8 mouse cellular contexts compared by ENCODE assay signal in genomic region chr5:123151077-123151476, GRCm38 (mm10). TPM values are rescaled to one million over a fixed set of nuclear protein-coding genes. Genes with fewer than 3 reads are reported as not detected.
DNase-seq lines count a peak whose midpoint lies in the region; ATAC-seq lines count a peak whose summit lies in the region.

No protein-coding gene starts in this region.

- 18% methylated on average over 7 of the region's 7 CpGs for whole genome bisulfite sequencing in kidney, embryonic 16.5 days
- 63% methylated on average over 7 of the region's 7 CpGs for WGBS in forebrain, embryonic 11.5 days
- WGBS in stomach, embryonic 16.5 days: 27% methylated on average over 7 of the region's 7 CpGs

- H3K36me3 ChIP-seq in kidney, embryonic 16.5 days (ENCODE audit: insufficient read depth, low read length): peaks cover 52% of the 10 kb centered on the region
- peaks cover 16% of the 10 kb centered on the region; the same call in 1 of the 2 replicates for H3K36me3 ChIP-seq in forebrain, embryonic 11.5 days (ENCODE audit: control insufficient read depth, insufficient read depth, low read length)
- H3K36me3 ChIP-seq in stomach, embryonic 16.5 days (ENCODE audit: control insufficient read depth, insufficient read depth, low read length): peaks cover 45% of the 10 kb centered on the region

- H3K9ac ChIP-seq in kidney, embryonic 16.5 days (replicated peaks; ENCODE audit: low read length): peak overlapping the region; percentile 40; the same call in 1 of the 2 replicates
- no peak overlapping the region for H3K9ac ChIP-seq in forebrain, embryonic 11.5 days (ENCODE audit: low read length)
- peak overlapping the region; percentile 63 for H3K9ac ChIP-seq in stomach, embryonic 16.5 days (ENCODE audit: low read length)

- H3K27me3 ChIP-seq in kidney, embryonic 16.5 days (ENCODE audit: insufficient read depth, low read length): no peaks in the 10 kb centered on the region
- no peaks in the 10 kb centered on the region for H3K27me3 ChIP-seq in forebrain, embryonic 11.5 days (ENCODE audit: control insufficient read depth, insufficient read depth, low read length)
- H3K27me3 ChIP-seq in stomach, embryonic 16.5 days (ENCODE audit: control insufficient read depth, insufficient read depth, low read length): no peaks in the 10 kb centered on the region

- H3K4me3 ChIP-seq in kidney, embryonic 16.5 days (ENCODE audit: low read length): peak overlapping the region; percentile 41
- H3K4me3 ChIP-seq in forebrain, embryonic 11.5 days (ENCODE audit: low read depth, low read length): no peak overlapping the region
- H3K4me3 ChIP-seq in stomach, embryonic 16.5 days (replicated peaks; ENCODE audit: low read length): peak overlapping the region; percentile 44

- DNase-seq in kidney, adult 9 months: no peak
- no peak for DNase-seq in forebrain, embryonic 11.5 days (ENCODE audit: low spot score)
- DNase-seq in embryo, embryonic 9.5 days (ENCODE audit: extremely low spot score): no peak
- no peak for DNase-seq in embryo, embryonic 10.5 days (ENCODE audit: low spot score)

- no peaks in the 10 kb centered on the region for H3K9me3 ChIP-seq in kidney, embryonic 16.5 days (ENCODE audit: low read length)
- no peaks in the 10 kb centered on the region for H3K9me3 ChIP-seq in forebrain, embryonic 11.5 days (ENCODE audit: control insufficient read depth, low read length)
- H3K9me3 ChIP-seq in stomach, embryonic 16.5 days (replicated peaks; ENCODE audit: control insufficient read depth, low read length): no peaks in the 10 kb centered on the region

- peak overlapping the region; percentile 60 for H3K4me2 ChIP-seq in kidney, embryonic 16.5 days (replicated peaks; ENCODE audit: low read depth, low read length)
- H3K4me2 ChIP-seq in forebrain, embryonic 11.5 days (ENCODE audit: low read depth, low read length, severe bottlenecking): no peak overlapping the region
- H3K4me2 ChIP-seq in stomach, embryonic 16.5 days (ENCODE audit: low read depth, low read length): peak overlapping the region; percentile 66

- peak; percentile 33 for ATAC-seq in kidney, embryonic 16.5 days (ENCODE audit: low FRiP score, low TSS enrichment)
- ATAC-seq in forebrain, embryonic 11.5 days (replicated peaks; ENCODE audit: low FRiP score): no peak
- peak; percentile 78 for ATAC-seq in inflammation-experienced regulatory T-cells, adult 6 months
- peak; percentile 79 for ATAC-seq in megakaryocyte, adult 5-6 weeks (ENCODE audit: poor library complexity, severe bottlenecking)
- peak; percentile 30; the same call in 1 of the 2 replicates for ATAC-seq in stomach, embryonic 16.5 days (ENCODE audit: insufficient read depth, low FRiP score)

- peak overlapping the region; percentile 49 for H3K27ac ChIP-seq in kidney, embryonic 16.5 days (ENCODE audit: low read length)
- 0 out of 2 replicates have a peak overlapping the region, but pooled peaks have one; percentile 12 for H3K27ac ChIP-seq in forebrain, embryonic 11.5 days (ENCODE audit: low read depth, low read length)
- peak overlapping the region; percentile 67 for H3K27ac ChIP-seq in stomach, embryonic 16.5 days (ENCODE audit: low read length)

- H3K4me1 ChIP-seq in kidney, embryonic 16.5 days (ENCODE audit: insufficient read depth, low read length): peaks cover 29% of the 10 kb centered on the region
- peaks cover 12% of the 10 kb centered on the region for H3K4me1 ChIP-seq in forebrain, embryonic 11.5 days (replicated peaks; ENCODE audit: control insufficient read depth, insufficient read depth, low read length)
- H3K4me1 ChIP-seq in stomach, embryonic 16.5 days (ENCODE audit: control insufficient read depth, insufficient read depth, low read length): peaks cover 32% of the 10 kb centered on the region

RNA-seq across cellular contexts. Expression of gene Setd1b, which starts 9.1 kb away (rescaled TPM):
- polyA plus RNA-seq in kidney, embryonic 16.5 days (2015; fragmentation: Nextera tagmentation; extraction: Ambion mirVana): 8.4 and 11.0 TPM in 2 replicates
- polyA plus RNA-seq in forebrain, embryonic 11.5 days (2014; fragmentation: Nextera tagmentation; extraction: Ambion mirVana): 13.9 and 15.0 TPM in 2 replicates
- 10 to 100 TPM; 13.0 to 17.7 (median 16.0) TPM for polyA plus RNA-seq in inflammation-experienced regulatory T-cells, adult 6 months (2017; shearing (Covaris generic))
- 40.4 and 44.9 TPM in 2 replicates for total RNA-seq in megakaryocyte, adult 5-6 weeks (2015)
- 4.1 and 8.7 TPM in 2 replicates for total RNA-seq in megakaryocyte, adult 5-6 weeks (2017)
- 6.7 and 7.7 TPM in 2 replicates for polyA plus RNA-seq in stomach, embryonic 16.5 days (2015; fragmentation: Nextera tagmentation; extraction: Ambion mirVana)

RNA-seq across cellular contexts. Expression of gene Psmd9, which starts 18.1 kb away (rescaled TPM):
- polyA plus RNA-seq in kidney, embryonic 16.5 days (2015; fragmentation: Nextera tagmentation; extraction: Ambion mirVana): 86.9 and 87.9 TPM in 2 replicates
- polyA plus RNA-seq in forebrain, embryonic 11.5 days (2014; fragmentation: Nextera tagmentation; extraction: Ambion mirVana): 68.5 and 77.8 TPM in 2 replicates
- 10 to 100 TPM; 36.1 to 40.9 (median 39.8) TPM for polyA plus RNA-seq in inflammation-experienced regulatory T-cells, adult 6 months (2017; shearing (Covaris generic))
- total RNA-seq in megakaryocyte, adult 5-6 weeks (2015): 14.0 and 24.6 TPM in 2 replicates
- 9.6 and 20.4 TPM in 2 replicates for total RNA-seq in megakaryocyte, adult 5-6 weeks (2017)
- 67.5 and 71.0 TPM in 2 replicates for polyA plus RNA-seq in stomach, embryonic 16.5 days (2015; fragmentation: Nextera tagmentation; extraction: Ambion mirVana)

RNA-seq across cellular contexts. Expression of gene Rhof, which starts 18.6 kb away (rescaled TPM):
- polyA plus RNA-seq in kidney, embryonic 16.5 days (2015; fragmentation: Nextera tagmentation; extraction: Ambion mirVana): 3.2 and 3.8 TPM in 2 replicates
- 1.2 and 1.9 TPM in 2 replicates for polyA plus RNA-seq in forebrain, embryonic 11.5 days (2014; fragmentation: Nextera tagmentation; extraction: Ambion mirVana)
- polyA plus RNA-seq in inflammation-experienced regulatory T-cells, adult 6 months (2017; shearing (Covaris generic)): 10 to 100 TPM; 62.4 to 71.7 (median 66.6) TPM
- total RNA-seq in megakaryocyte, adult 5-6 weeks (2015): 5.4 and 7.6 TPM in 2 replicates
- 6.4 and 6.5 TPM in 2 replicates for total RNA-seq in megakaryocyte, adult 5-6 weeks (2017)
- polyA plus RNA-seq in stomach, embryonic 16.5 days (2015; fragmentation: Nextera tagmentation; extraction: Ambion mirVana): 2.6 and 3.7 TPM in 2 replicates

RNA-seq across cellular contexts. Expression of gene Hpd, which starts 31.4 kb away (rescaled TPM):
- polyA plus RNA-seq in kidney, embryonic 16.5 days (2015; fragmentation: Nextera tagmentation; extraction: Ambion mirVana): 0.23 and 0.29 TPM in 2 replicates
- not detected in 2 replicates for polyA plus RNA-seq in forebrain, embryonic 11.5 days (2014; fragmentation: Nextera tagmentation; extraction: Ambion mirVana)
- not detected for polyA plus RNA-seq in inflammation-experienced regulatory T-cells, adult 6 months (2017; shearing (Covaris generic))
- not detected in 2 replicates for total RNA-seq in megakaryocyte, adult 5-6 weeks (2015)
- not detected in 2 replicates for total RNA-seq in megakaryocyte, adult 5-6 weeks (2017)
- 3.3 and 4.1 TPM in 2 replicates for polyA plus RNA-seq in stomach, embryonic 16.5 days (2015; fragmentation: Nextera tagmentation; extraction: Ambion mirVana)

Comparison
In these comparisons a context has a peak if more than half of its experiments do, and no peak if none do; other contexts are left out.
1. H3K27ac ChIP-seq: peak in every context shown above with its lines; median percentile 67 in stomach, embryonic 16.5 days; 49 in kidney, embryonic 16.5 days; 12 in forebrain, embryonic 11.5 days.
2. RNA of gene Rhof, which starts 18.6 kb away (polyA plus RNA-seq): 62.4 to 71.7 TPM in inflammation-experienced regulatory T-cells, adult 6 months; 3.2 to 3.8 TPM in kidney, embryonic 16.5 days, 2.6 to 3.7 TPM in stomach, embryonic 16.5 days and 1.2 to 1.9 TPM in forebrain, embryonic 11.5 days; every median in the first group is over 10 times any median in the second.